Mouse (Mus musculus): ENCODE data around the gene Syngr1.

- TF ChIP-seq CTCF (conservative IDR thresholded peaks at IDR 0.05; ENCODE audit: insufficient read depth, insufficient read length, low read depth, low read length) (no peak), POLR2A (IDR thresholded peaks at IDR 0.05; ENCODE audit: low read depth, low read length) (no peak)
Observed at GRCm38 (mm10) chr15:80051092-80051761, 39.9 kb upstream of the Syngr1 start.
